Mouse (Mus musculus): Measurements from ENCODE around the gene Fcho1. TPM values are rescaled to one million over a fixed set of nuclear protein-coding genes. Genes with fewer than 3 reads are reported as not detected.
A peak's percentile ranks its signal among the peaks of the same experiment; 100 is the strongest.
"Not testable (repeated sequence)": the region's sequence is repeated elsewhere in the genome, so short reads cannot be mapped to it uniquely, and the experiment has no call there.

The Fcho1 gene
- polyA plus RNA-seq, 1 experiment from 2014 or later: 5.0 TPM

- not testable (repeated sequence) for H3K36me3 ChIP-seq (replicated peaks; ENCODE audit: control insufficient read depth, insufficient read depth, low read depth, low read length); H3K4me1 ChIP-seq (ENCODE audit: control insufficient read depth, insufficient read depth, low read length); DNase-seq (ENCODE audit: low spot score); ATAC-seq (replicated peaks; ENCODE audit: insufficient number of reproducible peaks, low FRiP score, low TSS enrichment, low read depth); H3K9me3 ChIP-seq (replicated peaks; ENCODE audit: control insufficient read depth, low read length); H3K4me3 ChIP-seq (ENCODE audit: low read depth, low read length); H3K27ac ChIP-seq (replicated peaks; ENCODE audit: low read depth, low read length); H3K27me3 ChIP-seq (ENCODE audit: control insufficient read depth, insufficient read depth, low read length); H3K9ac ChIP-seq (replicated peaks; ENCODE audit: low read length); H3K4me2 ChIP-seq (ENCODE audit: low read depth, low read length)
These were observed 21.6 kb upstream of the Fcho1 start for GRCm38 (mm10) chr8:71747082-71747481.

- Histone ChIP-seq H3K4me1 (ENCODE audit: control insufficient read depth, insufficient read depth, low read length) (no peaks in the 10 kb centered on the region), H3K9ac (replicated peaks; ENCODE audit: low read length) (no peak overlapping the region)
- DNase-seq (ENCODE audit: low spot score): no peak
These were observed 19.8 kb upstream of the Fcho1 start for GRCm38 (mm10) chr8:71745322-71745721.

DNA sequence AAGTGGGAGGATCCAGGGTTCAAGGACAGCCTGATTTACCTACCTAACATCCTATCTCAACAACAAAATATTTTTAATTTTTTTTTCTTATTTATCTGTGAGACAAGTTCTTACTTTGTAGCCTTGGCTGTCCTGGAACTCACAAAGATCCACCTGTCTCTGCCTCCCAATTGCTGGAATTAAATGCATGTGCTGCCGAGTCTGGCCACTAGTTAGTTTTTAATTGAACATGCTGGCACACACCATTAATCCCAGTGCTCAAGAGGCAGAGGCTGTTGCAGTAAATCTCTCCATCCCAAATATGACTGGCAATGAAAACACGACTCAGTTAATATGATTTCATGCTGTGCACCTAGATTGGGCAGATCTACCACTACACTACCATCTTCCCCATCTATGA lies 17.3 kb upstream of the Fcho1 start:
- 73% methylated on average over 2 of the region's 2 CpGs for WGBS
- no peak for DNase-seq (ENCODE audit: low spot score)
- H3K4me2 ChIP-seq (ENCODE audit: low read depth, low read length): no peak overlapping the region

More at GRCm38 (mm10) chr8:71745322-71745721, 19.8 kb upstream of the Fcho1 start:
- Histone ChIP-seq H3K27ac (replicated peaks; ENCODE audit: low read depth, low read length) (no peak overlapping the region), H3K4me3 (ENCODE audit: low read depth, low read length) (no peak overlapping the region), H3K4me2 (ENCODE audit: low read depth, low read length) (no peak overlapping the region), H3K36me3 (replicated peaks; ENCODE audit: control insufficient read depth, insufficient read depth, low read depth, low read length) (no peaks in the 10 kb centered on the region), H3K27me3 (ENCODE audit: control insufficient read depth, insufficient read depth, low read length) (no peaks in the 10 kb centered on the region), H3K9me3 (replicated peaks; ENCODE audit: control insufficient read depth, low read length) (no peaks in the 10 kb centered on the region)
- no peak for ATAC-seq (replicated peaks; ENCODE audit: insufficient number of reproducible peaks, low FRiP score, low TSS enrichment, low read depth)
- 100% methylated on average over 1 of the region's 1 CpGs for WGBS

GRCm38 (mm10) chr8:71741687-71742114 lies 16.2 kb upstream of the Fcho1 start:
- no peaks in the 10 kb centered on the region for H3K36me3 ChIP-seq (replicated peaks; ENCODE audit: control insufficient read depth, insufficient read depth, low read depth, low read length)
- no peak overlapping the region for H3K9ac ChIP-seq (replicated peaks; ENCODE audit: low read length)
- H3K9me3 ChIP-seq (replicated peaks; ENCODE audit: control insufficient read depth, low read length): no peaks in the 10 kb centered on the region
- no peak overlapping the region for H3K4me3 ChIP-seq (ENCODE audit: low read depth, low read length)
- H3K27me3 ChIP-seq (ENCODE audit: control insufficient read depth, insufficient read depth, low read length): no peaks in the 10 kb centered on the region
- H3K4me2 ChIP-seq (ENCODE audit: low read depth, low read length): no peak overlapping the region; the same call in 1 of the 2 replicates
- WGBS: 5% methylated on average over 19 of the region's 19 CpGs
- no peaks in the 10 kb centered on the region for H3K4me1 ChIP-seq (ENCODE audit: control insufficient read depth, insufficient read depth, low read length)
- DNase-seq (ENCODE audit: low spot score): peak; percentile 38
- no peak overlapping the region for H3K27ac ChIP-seq (replicated peaks; ENCODE audit: low read depth, low read length)
- ATAC-seq (replicated peaks; ENCODE audit: insufficient number of reproducible peaks, low FRiP score, low TSS enrichment, low read depth): peak; percentile 70

More for the DNA sequence above, 17.3 kb upstream of the Fcho1 start:
- Histone ChIP-seq H3K9me3 (replicated peaks; ENCODE audit: control insufficient read depth, low read length) (no peaks in the 10 kb centered on the region), H3K27ac (replicated peaks; ENCODE audit: low read depth, low read length) (no peak overlapping the region), H3K27me3 (ENCODE audit: control insufficient read depth, insufficient read depth, low read length) (no peaks in the 10 kb centered on the region), H3K9ac (replicated peaks; ENCODE audit: low read length) (no peak overlapping the region), H3K4me3 (ENCODE audit: low read depth, low read length) (no peak overlapping the region), H3K4me1 (ENCODE audit: control insufficient read depth, insufficient read depth, low read length) (no peaks in the 10 kb centered on the region), H3K36me3 (replicated peaks; ENCODE audit: control insufficient read depth, insufficient read depth, low read depth, low read length) (no peaks in the 10 kb centered on the region)
- no peak for ATAC-seq (replicated peaks; ENCODE audit: insufficient number of reproducible peaks, low FRiP score, low TSS enrichment, low read depth)

DNA sequence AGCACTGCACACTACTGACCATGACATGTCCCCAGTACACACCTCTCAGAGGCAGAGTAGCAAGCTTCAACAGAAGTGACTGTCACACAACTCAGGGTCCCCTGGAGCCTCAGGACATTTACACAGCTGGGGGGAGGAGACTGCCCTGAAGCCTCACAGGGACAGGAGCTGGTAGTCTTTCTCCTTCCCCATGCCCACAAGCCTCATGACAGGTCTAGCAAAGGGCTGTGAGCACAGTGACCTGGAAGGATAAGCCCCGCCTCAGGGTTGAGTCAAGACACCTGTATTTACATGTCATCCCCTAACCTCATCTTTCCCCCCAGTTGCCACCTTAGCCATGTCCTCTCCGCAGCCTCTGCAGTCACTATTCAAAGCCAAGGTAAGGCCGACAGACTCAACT lies 15.7 kb upstream of the Fcho1 start:
- WGBS: 28% methylated on average over 3 of the region's 3 CpGs
- Histone ChIP-seq H3K4me3 (ENCODE audit: low read depth, low read length) (no peak overlapping the region), H3K9me3 (replicated peaks; ENCODE audit: control insufficient read depth, low read length) (no peaks in the 10 kb centered on the region), H3K4me2 (ENCODE audit: low read depth, low read length) (no peak overlapping the region), H3K27me3 (ENCODE audit: control insufficient read depth, insufficient read depth, low read length) (no peaks in the 10 kb centered on the region), H3K36me3 (replicated peaks; ENCODE audit: control insufficient read depth, insufficient read depth, low read depth, low read length) (no peaks in the 10 kb centered on the region), H3K27ac (replicated peaks; ENCODE audit: low read depth, low read length) (no peak overlapping the region), H3K9ac (replicated peaks; ENCODE audit: low read length) (no peak overlapping the region), H3K4me1 (ENCODE audit: control insufficient read depth, insufficient read depth, low read length) (no peaks in the 10 kb centered on the region)
- ATAC-seq (replicated peaks; ENCODE audit: insufficient number of reproducible peaks, low FRiP score, low TSS enrichment, low read depth): no peak
- no peak for DNase-seq (ENCODE audit: low spot score)

GRCm38 (mm10) chr8:71738316-71738715 lies 12.8 kb upstream of the Fcho1 start:
- H3K4me2 ChIP-seq (ENCODE audit: low read depth, low read length); H3K4me1 ChIP-seq (ENCODE audit: control insufficient read depth, insufficient read depth, low read length); H3K36me3 ChIP-seq (replicated peaks; ENCODE audit: control insufficient read depth, insufficient read depth, low read depth, low read length); DNase-seq (ENCODE audit: low spot score); H3K9ac ChIP-seq (replicated peaks; ENCODE audit: low read length); H3K4me3 ChIP-seq (ENCODE audit: low read depth, low read length); H3K27me3 ChIP-seq (ENCODE audit: control insufficient read depth, insufficient read depth, low read length); H3K9me3 ChIP-seq (replicated peaks; ENCODE audit: control insufficient read depth, low read length); H3K27ac ChIP-seq (replicated peaks; ENCODE audit: low read depth, low read length); ATAC-seq (replicated peaks; ENCODE audit: insufficient number of reproducible peaks, low FRiP score, low TSS enrichment, low read depth): not testable (repeated sequence)

GRCm38 (mm10) chr8:71731652-71732230 lies 6.2 kb upstream of the Fcho1 start:
- no peak overlapping the region for H3K9ac ChIP-seq (replicated peaks; ENCODE audit: low read length)
- no peaks in the 10 kb centered on the region for H3K9me3 ChIP-seq (replicated peaks; ENCODE audit: control insufficient read depth, low read length)
- WGBS: 55% methylated on average over 3 of the region's 3 CpGs
- no peak overlapping the region for H3K4me3 ChIP-seq (ENCODE audit: low read depth, low read length)
- no peaks in the 10 kb centered on the region for H3K4me1 ChIP-seq (ENCODE audit: control insufficient read depth, insufficient read depth, low read length)
- H3K4me2 ChIP-seq (ENCODE audit: low read depth, low read length): no peak overlapping the region
- DNase-seq (ENCODE audit: low spot score): peak; percentile 54
- ATAC-seq (replicated peaks; ENCODE audit: insufficient number of reproducible peaks, low FRiP score, low TSS enrichment, low read depth): no peak
- H3K36me3 ChIP-seq (replicated peaks; ENCODE audit: control insufficient read depth, insufficient read depth, low read depth, low read length): no peaks in the 10 kb centered on the region
- H3K27ac ChIP-seq (replicated peaks; ENCODE audit: low read depth, low read length): no peak overlapping the region
- H3K27me3 ChIP-seq (ENCODE audit: control insufficient read depth, insufficient read depth, low read length): no peaks in the 10 kb centered on the region; the same call in 1 of the 2 replicates

GRCm38 (mm10) chr8:71728826-71729620 lies 3.5 kb upstream of the Fcho1 start:
- WGBS: 5% methylated on average over 14 of the region's 16 CpGs
- Histone ChIP-seq H3K4me2 (ENCODE audit: low read depth, low read length) (peak overlapping the region; percentile 55), H3K4me1 (ENCODE audit: control insufficient read depth, insufficient read depth, low read length) (peaks cover 4% of the 10 kb centered on the region; the same call in 1 of the 2 replicates), H3K36me3 (replicated peaks; ENCODE audit: control insufficient read depth, insufficient read depth, low read depth, low read length) (no peaks in the 10 kb centered on the region), H3K9me3 (replicated peaks; ENCODE audit: control insufficient read depth, low read length) (no peaks in the 10 kb centered on the region), H3K9ac (replicated peaks; ENCODE audit: low read length) (no peak overlapping the region), H3K27ac (replicated peaks; ENCODE audit: low read depth, low read length) (no peak overlapping the region), H3K4me3 (ENCODE audit: low read depth, low read length) (no peak overlapping the region), H3K27me3 (ENCODE audit: control insufficient read depth, insufficient read depth, low read length) (peaks cover 3% of the 10 kb centered on the region; the same call in 1 of the 2 replicates)
- DNase-seq (ENCODE audit: low spot score): peak; percentile 40
- no peak for ATAC-seq (replicated peaks; ENCODE audit: insufficient number of reproducible peaks, low FRiP score, low TSS enrichment, low read depth)
